ENCODE assay signal across 21 mouse cellular contexts in genomic region chr9:100416756-100417155, GRCm38 (mm10).
DNase-seq lines count a peak whose midpoint lies in the region; ATAC-seq and TF ChIP-seq lines count a peak whose summit lies in the region.
"Had no signal": no experiment of that assay in that cellular context is flagged by ENCODE, and none has a peak within 500 bp of the region (broad histone marks: within the 10 kb centered on the region; RNA-seq: fewer than 3 reads in every experiment).

No protein-coding gene starts in this region.

- no peaks in the 10 kb centered on the region for H3K36me3 ChIP-seq in hindbrain, embryonic 10.5 days
- no peaks in the 10 kb centered on the region for H3K36me3 ChIP-seq in hindbrain, embryonic 14.5 days (replicated peaks; ENCODE audit: control insufficient read depth, insufficient read depth)
- no peaks in the 10 kb centered on the region for H3K36me3 ChIP-seq in lung, embryonic 14.5 days (ENCODE audit: insufficient read depth)
- no peaks in the 10 kb centered on the region for H3K36me3 ChIP-seq in hindbrain, postnatal 0 days (ENCODE audit: insufficient read depth, low read length)
- H3K36me3 ChIP-seq: embryonic facial prominence, embryonic 12.5 days; heart, embryonic 15.5 days; midbrain, embryonic 12.5 days had no signal

- H3K4me1 ChIP-seq in hindbrain, embryonic 10.5 days (replicated peaks), result peaks cover 28% of the 10 kb centered on the region
- peaks cover 15% of the 10 kb centered on the region for H3K4me1 ChIP-seq in hindbrain, embryonic 14.5 days (replicated peaks; ENCODE audit: control insufficient read depth, insufficient read depth, low read length)
- 0 out of 2 replicates have a peak, but pooled peaks cover 7% of the 10 kb centered on the region for H3K4me1 ChIP-seq in lung, embryonic 14.5 days (ENCODE audit: insufficient read depth)
- no peaks in the 10 kb centered on the region for H3K4me1 ChIP-seq in lung, adult 2 months (ENCODE audit: control insufficient read depth, insufficient read depth, low read length)
- peaks cover 2% of the 10 kb centered on the region; the same call in 1 of the 2 replicates for H3K4me1 ChIP-seq in hindbrain, postnatal 0 days (ENCODE audit: insufficient read depth, low read length)

- no peaks in the 10 kb centered on the region for H3K9me3 ChIP-seq in hindbrain, embryonic 10.5 days
- H3K9me3 ChIP-seq in hindbrain, embryonic 14.5 days (ENCODE audit: control insufficient read depth, low read length), result no peaks in the 10 kb centered on the region
- H3K9me3 ChIP-seq in lung, embryonic 14.5 days (ENCODE audit: low read depth, low read length), result no peaks in the 10 kb centered on the region
- H3K9me3 ChIP-seq in hindbrain, postnatal 0 days (ENCODE audit: low read length), result no peaks in the 10 kb centered on the region
- H3K9me3 ChIP-seq: embryonic facial prominence, embryonic 12.5 days; heart, embryonic 15.5 days; midbrain, embryonic 12.5 days had no signal

- no peak overlapping the region for H3K9ac ChIP-seq in hindbrain, embryonic 14.5 days
- no peak overlapping the region for H3K9ac ChIP-seq in lung, embryonic 14.5 days
- no peak overlapping the region for H3K9ac ChIP-seq in hindbrain, postnatal 0 days (replicated peaks; ENCODE audit: low read length)
- H3K9ac ChIP-seq: embryonic facial prominence, embryonic 12.5 days; heart, embryonic 15.5 days; midbrain, embryonic 12.5 days had no signal

- ATAC-seq in hindbrain, embryonic 14.5 days (ENCODE audit: low FRiP score), result no peak
- ATAC-seq in lung, embryonic 14.5 days (ENCODE audit: insufficient read depth), result peak; percentile 75
- no peak for ATAC-seq in hindbrain, postnatal 0 days
- ATAC-seq: intestine, postnatal 0 days had no signal

- H3K27me3 ChIP-seq in hindbrain, embryonic 10.5 days (ENCODE audit: insufficient read depth, poor library complexity, severe bottlenecking), result no peaks in the 10 kb centered on the region
- no peaks in the 10 kb centered on the region for H3K27me3 ChIP-seq in hindbrain, embryonic 14.5 days (ENCODE audit: control insufficient read depth, insufficient read depth, low read length)
- H3K27me3 ChIP-seq in lung, embryonic 14.5 days (ENCODE audit: insufficient read depth, low read length), result no peaks in the 10 kb centered on the region
- H3K27me3 ChIP-seq in hindbrain, postnatal 0 days (ENCODE audit: insufficient read depth, low read length), result no peaks in the 10 kb centered on the region
- H3K27me3 ChIP-seq: embryonic facial prominence, embryonic 12.5 days; heart, embryonic 15.5 days; midbrain, embryonic 12.5 days had no signal

- DNase-seq in hindbrain, embryonic 10.5 days (ENCODE audit: low spot score), result peak; percentile 35
- DNase-seq in hindbrain, embryonic 14.5 days (ENCODE audit: low spot score), result no peak
- DNase-seq in lung, embryonic 14.5 days, result peak; percentile 74
- DNase-seq in lung, adult 2 months, result no peak
- DNase-seq in brain, embryonic 14.5 days (ENCODE audit: low read depth), result peak; percentile 59
- peak; percentile 21 for DNase-seq in hindbrain, postnatal 0 days (ENCODE audit: low spot score)
- no peak for DNase-seq in gastrocnemius, adult 2 months
- DNase-seq in cerebellum, postnatal 36 days, result no peak
- DNase-seq: adrenal gland, adult 8-10 months; cerebellum, postnatal 10 days; gastrocnemius, postnatal 25 days; heart, adult 2 months; heart, postnatal 4 days; thymus, postnatal 14 days had no signal

- intact Hi-C loops in gastrocnemius, adult 2 months (cut with DNase I), result no loop called here

- H3K4me2 ChIP-seq in hindbrain, embryonic 14.5 days (replicated peaks), result no peak overlapping the region
- no peak overlapping the region for H3K4me2 ChIP-seq in lung, embryonic 14.5 days
- H3K4me2 ChIP-seq in hindbrain, postnatal 0 days (ENCODE audit: low read depth, low read length), result no peak overlapping the region
- H3K4me2 ChIP-seq: embryonic facial prominence, embryonic 12.5 days; heart, embryonic 15.5 days; liver, embryonic 11.5 days; midbrain, embryonic 12.5 days had no signal

- TF ChIP-seq CTCF in lung, embryonic 14.5 days (IDR thresholded peaks at IDR 0.05; ENCODE audit: low read depth), result no peak
- TF ChIP-seq CTCF in lung, adult 2 months (IDR thresholded peaks at IDR 0.05; ENCODE audit: insufficient read depth, low read length), result no peak
- no peak for TF ChIP-seq CTCF in brain, embryonic 14.5 days (IDR thresholded peaks at IDR 0.05; ENCODE audit: borderline replicate concordance, extremely low read depth, insufficient read depth, insufficient read length)
- no peak for TF ChIP-seq CTCF in hindbrain, postnatal 0 days (IDR thresholded peaks at IDR 0.05; ENCODE audit: low read depth)
- TF ChIP-seq CTCF in gastrocnemius, adult 2 months (IDR thresholded peaks at IDR 0.05), result no peak

- WGBS in hindbrain, embryonic 10.5 days, result 7% methylated on average over 1 of the region's 1 CpGs
- 21% methylated on average over 1 of the region's 1 CpGs for WGBS in hindbrain, embryonic 14.5 days
- WGBS in lung, embryonic 14.5 days, result 17% methylated on average over 1 of the region's 1 CpGs
- WGBS in lung, adult 2 months, result 70% methylated on average over 1 of the region's 1 CpGs
- WGBS in hindbrain, postnatal 0 days, result 33% methylated on average over 1 of the region's 1 CpGs

- H3K27ac ChIP-seq in hindbrain, embryonic 10.5 days, result peak overlapping the region; percentile 66
- H3K27ac ChIP-seq in hindbrain, embryonic 14.5 days, result no peak overlapping the region
- H3K27ac ChIP-seq in lung, embryonic 14.5 days (ENCODE audit: low read depth), result no peak overlapping the region
- H3K27ac ChIP-seq in hindbrain, postnatal 0 days, result no peak overlapping the region
- H3K27ac ChIP-seq in gastrocnemius, adult 2 months, result no peak overlapping the region
- H3K27ac ChIP-seq: embryonic facial prominence, embryonic 12.5 days; heart, adult 2 months; heart, embryonic 15.5 days; macrophage had no signal

- no peak overlapping the region for H3K4me3 ChIP-seq in hindbrain, embryonic 10.5 days
- H3K4me3 ChIP-seq in hindbrain, embryonic 14.5 days (replicated peaks; ENCODE audit: low read length), result no peak overlapping the region
- no peak overlapping the region for H3K4me3 ChIP-seq in lung, embryonic 14.5 days (ENCODE audit: low read depth, low read length)
- H3K4me3 ChIP-seq in lung, adult 2 months (replicated peaks; ENCODE audit: extremely low read depth, low read depth, low read length), result no peak overlapping the region
- H3K4me3 ChIP-seq in hindbrain, postnatal 0 days (ENCODE audit: low read length), result no peak overlapping the region
- H3K4me3 ChIP-seq in gastrocnemius, adult 2 months, result no peak overlapping the region
- H3K4me3 ChIP-seq: embryonic facial prominence, embryonic 12.5 days; erythroblast, embryonic 14.5 days; heart, adult 2 months; heart, embryonic 15.5 days; midbrain, embryonic 12.5 days had no signal

- TF ChIP-seq POLR2A in lung, adult 2 months (IDR thresholded peaks at IDR 0.05; ENCODE audit: borderline replicate concordance, extremely low read depth, low read depth, low read length), result no peak
- TF ChIP-seq POLR2A in brain, embryonic 14.5 days (IDR thresholded peaks at IDR 0.05; ENCODE audit: borderline replicate concordance, extremely low read depth, insufficient read depth, insufficient read length, poor library complexity, severe bottlenecking), result no peak

Comparison
In these comparisons a context has a peak if more than half of its experiments do, and no peak if none do; other contexts are left out.
1. DNase-seq: peak in hindbrain, embryonic 10.5 days (single experiment), lung, embryonic 14.5 days (single experiment), brain, embryonic 14.5 days (single experiment) and hindbrain, postnatal 0 days (single experiment); none in hindbrain, embryonic 14.5 days (single experiment), lung, adult 2 months (single experiment), gastrocnemius, adult 2 months (single experiment) and cerebellum, postnatal 36 days (0 of 2).